Mouse (Mus musculus) lung, adult 18-20 months (tissue): ENCODE data around the gene Epha2.

Source experiments
- DNase-seq, 2 experiments: peaks; one replicate each; pipeline ENCODE4 v3.0.0; 2022; ENCODE audit warnings: mixed read lengths in 2 of 2

Gene Epha2

GRCm38 (mm10) chr4:141304223-141304611 lies 3.2 kb downstream of the Epha2 start:
- no peak for DNase-seq

GRCm38 (mm10) chr4:141306057-141306456 lies 5.0 kb downstream of the Epha2 start:
- no peak for DNase-seq

- no peak for DNase-seq
These were observed 7.3 kb downstream of the Epha2 start for GRCm38 (mm10) chr4:141308381-141308780.

GRCm38 (mm10) chr4:141308857-141309772 lies 8.1 kb downstream of the Epha2 start:
- DNase-seq: no peak

- DNase-seq: no peak
These were observed 8.7 kb downstream of the Epha2 start for GRCm38 (mm10) chr4:141309773-141310145.

GRCm38 (mm10) chr4:141310191-141310606 lies 9.2 kb downstream of the Epha2 start:
- peak; percentile 74 to 82 for DNase-seq

GRCm38 (mm10) chr4:141311078-141311477 lies 10.0 kb downstream of the Epha2 start:
- peak; percentile 76 to 82 for DNase-seq

GRCm38 (mm10) chr4:141311506-141311905 lies 10.5 kb downstream of the Epha2 start:
- no peak for DNase-seq

- no peak for DNase-seq
These were observed 10.9 kb downstream of the Epha2 start for GRCm38 (mm10) chr4:141311908-141312307.

GRCm38 (mm10) chr4:141312513-141313131 lies 11.6 kb downstream of the Epha2 start:
- DNase-seq: peak; percentile 56 to 70

GRCm38 (mm10) chr4:141313481-141313880 lies 12.4 kb downstream of the Epha2 start:
- no peak for DNase-seq

- DNase-seq: no peak
These were observed 12.9 kb downstream of the Epha2 start for GRCm38 (mm10) chr4:141313924-141314323.

GRCm38 (mm10) chr4:141314745-141315144 lies 13.7 kb downstream of the Epha2 start:
- DNase-seq: no peak

GRCm38 (mm10) chr4:141316023-141316422 lies 15.0 kb downstream of the Epha2 start:
- no peak for DNase-seq

GRCm38 (mm10) chr4:141316498-141317180 lies 15.6 kb downstream of the Epha2 start:
- no peak for DNase-seq

GRCm38 (mm10) chr4:141317914-141318313 lies 16.9 kb downstream of the Epha2 start:
- no peak for DNase-seq

GRCm38 (mm10) chr4:141322526-141322925 lies 21.5 kb downstream of the Epha2 start:
- no peak for DNase-seq

- DNase-seq: no peak
These were observed 23.7 kb downstream of the Epha2 start for GRCm38 (mm10) chr4:141324771-141325191.

GRCm38 (mm10) chr4:141325636-141326035 lies 24.6 kb downstream of the Epha2 start:
- no peak for DNase-seq

- DNase-seq: no peak
These were observed 26.0 kb downstream of the Epha2 start for GRCm38 (mm10) chr4:141327075-141327474.

GRCm38 (mm10) chr4:141328742-141329141 lies 27.7 kb downstream of the Epha2 start:
- no peak for DNase-seq

- DNase-seq: no peak
These were observed 28.9 kb downstream of the Epha2 start for GRCm38 (mm10) chr4:141329968-141330367.

GRCm38 (mm10) chr4:141331446-141331845 lies 30.4 kb downstream of the Epha2 start:
- no peak for DNase-seq

GRCm38 (mm10) chr4:141332258-141332657 lies 31.2 kb downstream of the Epha2 start:
- no peak for DNase-seq
